Mouse (Mus musculus): ENCODE results near the gene Dnajb13.
A peak's percentile ranks its signal among the peaks of the same experiment; 100 is the strongest.

Dnajb13 gene

GRCm38 (mm10) chr7:100508670-100509069, 6.1 kb downstream of the Dnajb13 start:
- no peak for DNase-seq (ENCODE audit: low read depth, low spot score)

- DNase-seq (ENCODE audit: low read depth, low spot score), result no peak
These were observed 8.3 kb downstream of the Dnajb13 start for GRCm38 (mm10) chr7:100506494-100506893.

GRCm38 (mm10) chr7:100504740-100505487, 9.8 kb downstream of the Dnajb13 start:
- DNase-seq (ENCODE audit: low read depth, low spot score), result no peak

- DNase-seq (ENCODE audit: low read depth, low spot score), result no peak
These were observed 11.7 kb downstream of the Dnajb13 start for GRCm38 (mm10) chr7:100503076-100503475.

GRCm38 (mm10) chr7:100502374-100502922, 12.3 kb downstream of the Dnajb13 start:
- DNase-seq (ENCODE audit: low read depth, low spot score), result no peak

- DNase-seq (ENCODE audit: low read depth, low spot score), result no peak
These were observed 12.9 kb downstream of the Dnajb13 start for GRCm38 (mm10) chr7:100501844-100502373.

- DNase-seq (ENCODE audit: low read depth, low spot score), result no peak
These were observed 13.5 kb downstream of the Dnajb13 start for GRCm38 (mm10) chr7:100501027-100501843.

- DNase-seq (ENCODE audit: low read depth, low spot score), result no peak
These were observed 14.3 kb downstream of the Dnajb13 start for GRCm38 (mm10) chr7:100500276-100500977.

- no peak for DNase-seq (ENCODE audit: low read depth, low spot score)
These were observed 15.3 kb downstream of the Dnajb13 start for GRCm38 (mm10) chr7:100499465-100499864.

- DNase-seq (ENCODE audit: low read depth, low spot score), result no peak
These were observed 16.8 kb downstream of the Dnajb13 start for GRCm38 (mm10) chr7:100497982-100498381.

- no peak for DNase-seq (ENCODE audit: low read depth, low spot score)
These were observed 17.4 kb downstream of the Dnajb13 start for GRCm38 (mm10) chr7:100497402-100497801.

GRCm38 (mm10) chr7:100496791-100497190, 18.0 kb downstream of the Dnajb13 start:
- no peak for DNase-seq (ENCODE audit: low read depth, low spot score)

- DNase-seq (ENCODE audit: low read depth, low spot score), result no peak
These were observed 18.4 kb downstream of the Dnajb13 start for GRCm38 (mm10) chr7:100496371-100496770.

- DNase-seq (ENCODE audit: low read depth, low spot score), result peak; percentile 64
These were observed 19.0 kb downstream of the Dnajb13 start for GRCm38 (mm10) chr7:100495581-100496251.

GRCm38 (mm10) chr7:100495042-100495441, 19.7 kb downstream of the Dnajb13 start:
- no peak for DNase-seq (ENCODE audit: low read depth, low spot score)

GRCm38 (mm10) chr7:100494415-100494831, 20.3 kb downstream of the Dnajb13 start:
- no peak for DNase-seq (ENCODE audit: low read depth, low spot score)

GRCm38 (mm10) chr7:100493484-100494414, 21.0 kb downstream of the Dnajb13 start:
- no peak for DNase-seq (ENCODE audit: low read depth, low spot score)

- peak; percentile 63 for DNase-seq (ENCODE audit: low read depth, low spot score)
These were observed 21.7 kb downstream of the Dnajb13 start, which contains the start of gene Ucp2 for GRCm38 (mm10) chr7:100493117-100493483. TSS of gene Ucp2 (plus strand) at chr7:100493337.

GRCm38 (mm10) chr7:100492391-100493116, 22.2 kb downstream of the Dnajb13 start:
- DNase-seq (ENCODE audit: low read depth, low spot score), result no peak

Measured in WW6 (cell line).